Mouse (Mus musculus) embryonic facial prominence, embryonic 11.5 days (tissue): ENCODE data around the gene Pbx1. TPM values are rescaled to one million over a fixed set of nuclear protein-coding genes. Genes with fewer than 3 reads are reported as not detected.

Source experiments
- ATAC-seq: fragments of 200-750 bp; cut with Nextera tagmentation; replicated peaks from 2 replicates; pipeline ENCODE4 v1.8.0; 2017; ENCODE audit warnings: low read depth; ENCODE audit not compliant: insufficient number of reproducible peaks, low FRiP score, low TSS enrichment
- DNase-seq: peaks from one replicate; pipeline ENCODE4 v3.0.0-alpha.2; 2015; ENCODE audit warnings: low spot score
- H3K27ac ChIP-seq: fragments of 300-500 bp; sonication (generic); replicated peaks from 2 replicates; pipeline ENCODE4 v1.5.1; 2014; ENCODE audit warnings: mild to moderate bottlenecking, low read depth, low read length, control low read depth
- H3K27me3 ChIP-seq: fragments of 300-500 bp; sonication (generic); 2 replicates; pipeline ENCODE4 v1.6.1; 2014; ENCODE audit warnings: mild to moderate bottlenecking, low read length, moderate library complexity, mixed read lengths; ENCODE audit not compliant: control insufficient read depth, insufficient read depth
- H3K36me3 ChIP-seq: fragments of 300-500 bp; sonication (generic); replicated peaks from 2 replicates; pipeline ENCODE4 v1.6.1; 2014; ENCODE audit warnings: low read depth, mild to moderate bottlenecking, low read length, moderate library complexity, mixed read lengths; ENCODE audit not compliant: control insufficient read depth, insufficient read depth
- H3K4me1 ChIP-seq: fragments of 300-500 bp; sonication (generic); 2 replicates; pipeline ENCODE4 v1.6.1; 2014; ENCODE audit warnings: low read length, mixed read lengths; ENCODE audit not compliant: control insufficient read depth, insufficient read depth
- H3K4me2 ChIP-seq: fragments of 300-500 bp; sonication (generic); 2 replicates; pipeline ENCODE4 v1.6.1; 2014; ENCODE audit warnings: low read depth, mild to moderate bottlenecking, control low read depth, low read length, moderate library complexity
- H3K4me3 ChIP-seq: fragments of 300-500 bp; sonication (generic); 2 replicates; pipeline ENCODE4 v1.5.1; 2014; ENCODE audit warnings: low read depth, low read length, control low read depth
- H3K9ac ChIP-seq: fragments of 300-500 bp; sonication (generic); replicated peaks from 2 replicates; pipeline ENCODE4 v1.6.1; 2014; ENCODE audit warnings: mild to moderate bottlenecking, control low read depth, low read length
- H3K9me3 ChIP-seq: fragments of 300-500 bp; sonication (generic); replicated peaks from 2 replicates; pipeline ENCODE4 v1.6.1; 2016; ENCODE audit warnings: mild to moderate bottlenecking, low read length, inconsistent platforms, mixed read lengths; ENCODE audit not compliant: control insufficient read depth
- WGBS: fragments of 180-500 bp; shearing (Covaris S2); extraction: QIAGEN DNeasy Blood & Tissue Kit; methylation state at CpG from one replicate; pipeline ENCODE4 v1.1.7; 2014; 5-methylcytosine and 5-hydroxymethylcytosine counted together
- polyA plus RNA-seq: library from polyadenylated mRNA; unstranded; fragments of >200 nt; fragmentation: Nextera tagmentation; extraction: Ambion mirVana; gene quantifications from 2 replicates; pipeline ENCODE4 v1.2.1, GENCODE M21; 2014

Pbx1 gene
- polyA plus RNA-seq, 1 experiment from 2014 or later, result 47.8 TPM

- Histone ChIP-seq H3K36me3 (no peaks in the 10 kb centered on the region), H3K4me3 (no peak overlapping the region), H3K27ac (no peak overlapping the region), H3K4me2 (no peak overlapping the region), H3K9me3 (no peaks in the 10 kb centered on the region), H3K27me3 (no peaks in the 10 kb centered on the region), H3K4me1 (no peaks in the 10 kb centered on the region), H3K9ac (no peak overlapping the region)
- DNase-seq (no peak), ATAC-seq (no peak; the same call in 1 of the 2 replicates)
- WGBS, result 80% methylated on average over 5 of the region's 5 CpGs
Observed at GRCm38 (mm10) chr1:168275678-168276077, 156.4 kb downstream of the Pbx1 start.

- DNase-seq (no peak), ATAC-seq (no peak)
- Histone ChIP-seq H3K36me3 (no peaks in the 10 kb centered on the region), H3K4me1 (no peaks in the 10 kb centered on the region), H3K27ac (no peak overlapping the region), H3K4me3 (no peak overlapping the region), H3K9me3 (no peaks in the 10 kb centered on the region), H3K9ac (no peak overlapping the region), H3K27me3 (no peaks in the 10 kb centered on the region), H3K4me2 (no peak overlapping the region)
- WGBS, result 96% methylated on average over 4 of the region's 4 CpGs
Observed at GRCm38 (mm10) chr1:168274296-168274695, 157.8 kb downstream of the Pbx1 start.

- 88% methylated on average over 2 of the region's 2 CpGs for WGBS
- H3K9me3 ChIP-seq, result no peaks in the 10 kb centered on the region
- no peaks in the 10 kb centered on the region; the same call in 1 of the 2 replicates for H3K4me1 ChIP-seq
- H3K27me3 ChIP-seq, result no peaks in the 10 kb centered on the region
- no peak overlapping the region for H3K4me2 ChIP-seq
- H3K27ac ChIP-seq, result no peak overlapping the region
- ATAC-seq, result no peak
- H3K36me3 ChIP-seq, result no peaks in the 10 kb centered on the region
- DNase-seq, result no peak
- H3K4me3 ChIP-seq, result no peak overlapping the region
- no peak overlapping the region for H3K9ac ChIP-seq
Observed at GRCm38 (mm10) chr1:168272091-168272490, 160.0 kb downstream of the Pbx1 start.

GRCm38 (mm10) chr1:168271207-168271606 lies 160.9 kb downstream of the Pbx1 start:
- DNase-seq (no peak), ATAC-seq (no peak)
- H3K9me3 ChIP-seq, result no peaks in the 10 kb centered on the region
- no peak overlapping the region for H3K4me2 ChIP-seq
- no peaks in the 10 kb centered on the region for H3K36me3 ChIP-seq
- no peaks in the 10 kb centered on the region for H3K27me3 ChIP-seq
- no peak overlapping the region for H3K27ac ChIP-seq
- H3K4me3 ChIP-seq, result no peak overlapping the region
- no peaks in the 10 kb centered on the region; the same call in 1 of the 2 replicates for H3K4me1 ChIP-seq
- no peak overlapping the region for H3K9ac ChIP-seq
- 83% methylated on average over 4 of the region's 4 CpGs for WGBS

- WGBS, result 51% methylated on average over 12 of the region's 12 CpGs
- H3K4me1 ChIP-seq, result no peaks in the 10 kb centered on the region; the same call in 1 of the 2 replicates
- no peaks in the 10 kb centered on the region for H3K27me3 ChIP-seq
- H3K36me3 ChIP-seq, result no peaks in the 10 kb centered on the region
- H3K9me3 ChIP-seq, result no peaks in the 10 kb centered on the region
- H3K27ac ChIP-seq, result no peak overlapping the region
- ATAC-seq (no peak; the same call in 1 of the 2 replicates), DNase-seq (no peak)
- no peak overlapping the region for H3K4me2 ChIP-seq
- H3K4me3 ChIP-seq, result no peak overlapping the region
- H3K9ac ChIP-seq, result no peak overlapping the region
Observed at GRCm38 (mm10) chr1:168268751-168269623, 163.1 kb downstream of the Pbx1 start.

GRCm38 (mm10) chr1:168268224-168268623 lies 163.8 kb downstream of the Pbx1 start:
- DNase-seq, result no peak
- no peaks in the 10 kb centered on the region; the same call in 1 of the 2 replicates for H3K4me1 ChIP-seq
- H3K36me3 ChIP-seq, result no peaks in the 10 kb centered on the region
- H3K4me2 ChIP-seq, result no peak overlapping the region
- no peak overlapping the region for H3K9ac ChIP-seq
- WGBS, result 84% methylated on average over 4 of the region's 4 CpGs
- no peak overlapping the region for H3K27ac ChIP-seq
- no peak for ATAC-seq
- no peak overlapping the region for H3K4me3 ChIP-seq
- H3K9me3 ChIP-seq, result no peaks in the 10 kb centered on the region
- H3K27me3 ChIP-seq, result no peaks in the 10 kb centered on the region

GRCm38 (mm10) chr1:168265594-168266390 lies 166.3 kb downstream of the Pbx1 start:
- Histone ChIP-seq H3K4me3 (no peak overlapping the region), H3K9me3 (no peaks in the 10 kb centered on the region), H3K4me2 (no peak overlapping the region), H3K27ac (no peak overlapping the region), H3K27me3 (no peaks in the 10 kb centered on the region), H3K36me3 (no peaks in the 10 kb centered on the region), H3K9ac (no peak overlapping the region), H3K4me1 (no peaks in the 10 kb centered on the region; the same call in 1 of the 2 replicates)
- DNase-seq, result no peak
- 72% methylated on average over 12 of the region's 12 CpGs for WGBS
- no peak for ATAC-seq

- Histone ChIP-seq H3K4me1 (no peaks in the 10 kb centered on the region; the same call in 1 of the 2 replicates), H3K27ac (no peak overlapping the region), H3K36me3 (no peaks in the 10 kb centered on the region), H3K9me3 (no peaks in the 10 kb centered on the region), H3K27me3 (no peaks in the 10 kb centered on the region), H3K9ac (no peak overlapping the region), H3K4me2 (no peak overlapping the region), H3K4me3 (no peak overlapping the region)
- ATAC-seq (no peak), DNase-seq (no peak)
- 72% methylated on average over 5 of the region's 5 CpGs for WGBS
Observed at GRCm38 (mm10) chr1:168265090-168265489, 167.0 kb downstream of the Pbx1 start.
